Mouse (Mus musculus): ENCODE measurements around the gene Adamts18. TPM values are rescaled to one million over a fixed set of nuclear protein-coding genes. Genes with fewer than 3 reads are reported as not detected.

Adamts18 gene
- total RNA-seq, 2 experiments from 2014 or later = not detected

DNA sequence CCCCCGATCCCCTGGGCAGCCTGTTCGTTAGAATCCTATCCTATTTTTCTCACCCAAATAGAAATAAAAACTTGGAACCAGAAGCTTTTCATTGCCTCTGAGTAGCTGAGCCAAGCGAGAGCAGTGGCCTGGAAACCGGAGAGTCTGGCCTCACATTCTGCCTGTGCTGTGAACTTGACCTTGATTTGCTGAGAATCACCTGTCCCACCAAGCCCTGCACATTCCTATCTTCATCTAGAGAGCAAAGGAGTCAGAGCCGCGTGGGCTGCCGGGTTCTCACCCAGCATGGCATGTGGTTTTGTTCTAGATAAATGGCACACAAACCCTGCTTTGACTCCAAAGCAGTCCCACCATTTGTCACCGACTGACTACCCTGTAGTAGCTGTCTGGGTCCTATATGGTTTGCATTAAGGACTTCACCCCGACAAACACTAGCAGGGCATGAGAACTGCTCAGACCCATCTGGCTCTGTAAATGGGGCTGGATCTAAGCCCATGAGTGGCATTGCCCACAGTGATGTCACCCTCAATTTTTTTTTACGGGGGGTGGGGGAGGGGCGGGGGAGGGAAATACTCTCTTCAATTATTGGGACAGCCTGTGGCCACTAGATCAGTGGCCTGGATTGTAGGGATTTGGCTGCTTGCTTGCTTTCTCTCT, 175.8 kb downstream of the Adamts18 start:
- intact Hi-C loops (cut with DNase I) = no loop called here
- DNase-seq (ENCODE audit: low spot score) = no peak

DNA sequence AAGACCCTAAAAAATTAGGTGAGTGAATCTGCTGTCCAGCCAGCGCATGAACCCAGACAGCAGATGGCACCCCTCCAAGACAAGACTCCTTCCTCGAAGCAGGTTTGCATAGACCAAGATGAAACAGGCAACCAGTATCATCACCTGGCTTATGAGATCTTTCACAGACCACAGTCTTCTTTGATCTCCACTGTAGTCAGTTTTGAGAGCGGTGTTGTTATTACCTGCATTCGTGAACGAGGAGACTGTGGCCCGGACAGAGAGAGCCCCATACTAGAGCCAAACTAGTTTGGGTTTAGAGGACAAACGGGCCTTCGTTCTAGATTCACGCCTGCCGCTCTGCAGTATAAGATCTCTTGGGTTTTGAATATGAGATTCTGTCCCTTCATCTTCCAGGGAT, 178.6 kb downstream of the Adamts18 start:
- intact Hi-C loops (cut with DNase I) = loop anchor here (5.0 to 10.0 kb wide), 2 partner anchors 115 to 182 kb away; no protein-coding TSS in a partner anchor
- DNase-seq (ENCODE audit: low spot score) = no peak

DNA sequence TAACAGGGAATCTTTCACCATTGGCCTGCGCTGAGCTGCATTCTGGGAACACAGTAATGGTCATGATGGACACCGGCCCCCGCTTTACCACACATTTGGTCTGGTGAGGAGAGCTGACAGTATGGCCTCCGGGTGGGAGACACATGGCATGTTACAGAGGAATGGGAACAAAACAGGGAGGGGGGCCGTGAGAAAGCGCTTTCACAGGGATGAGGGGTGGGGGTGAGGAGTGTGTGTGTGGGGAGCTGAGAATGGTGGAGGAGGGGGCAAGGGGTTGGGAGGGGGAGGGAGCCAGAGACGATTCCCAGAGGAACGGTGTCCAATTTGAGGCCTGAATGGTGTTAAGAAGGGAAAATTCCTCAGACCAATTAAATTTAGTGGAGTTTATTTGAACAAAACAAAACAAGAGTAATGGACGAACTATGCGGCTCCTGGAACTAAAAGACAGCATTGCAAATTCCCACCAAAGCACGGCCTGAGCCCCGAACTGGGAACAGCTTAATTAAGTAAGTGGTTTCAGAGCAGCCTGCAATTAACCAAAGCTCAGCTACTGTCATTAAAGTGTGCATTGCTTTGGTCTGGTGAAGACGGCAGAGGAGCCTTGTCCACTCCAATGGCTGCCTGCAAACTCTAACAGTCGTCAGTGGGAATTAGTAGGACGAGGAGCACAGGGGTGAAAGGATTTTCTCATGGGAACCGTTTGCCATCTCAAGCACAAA, 181.7 kb downstream of the Adamts18 start:
- intact Hi-C loops (cut with DNase I) = loop anchor here (5.0 to 10.0 kb wide), 2 partner anchors 118 to 185 kb away; no protein-coding TSS in a partner anchor
- no peak for DNase-seq (ENCODE audit: low spot score)

DNA sequence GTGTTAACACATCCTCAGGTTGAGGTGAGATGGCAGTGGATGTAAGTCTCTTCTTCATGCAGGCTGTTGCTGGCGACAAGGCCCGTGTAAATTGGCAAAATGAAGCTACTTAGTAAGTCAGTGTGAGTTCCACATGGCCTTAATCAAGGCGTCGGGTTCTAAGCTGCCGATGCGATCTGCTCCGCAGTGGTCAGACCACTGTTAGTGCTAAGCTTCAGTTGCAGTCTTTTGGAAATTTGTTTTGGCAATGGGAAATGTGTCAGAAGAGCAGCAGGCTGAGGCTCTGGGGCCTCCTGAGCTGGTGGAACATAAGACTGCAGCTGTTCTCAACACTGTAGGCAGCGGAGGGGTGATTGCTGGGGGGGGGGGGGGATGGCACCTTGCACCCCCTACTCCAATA, 182.6 kb downstream of the Adamts18 start:
- DNase-seq (ENCODE audit: low spot score) = no peak
- intact Hi-C loops (cut with DNase I) = loop anchor here (5.0 to 10.0 kb wide), 2 partner anchors 119 to 186 kb away; no protein-coding TSS in a partner anchor

DNA sequence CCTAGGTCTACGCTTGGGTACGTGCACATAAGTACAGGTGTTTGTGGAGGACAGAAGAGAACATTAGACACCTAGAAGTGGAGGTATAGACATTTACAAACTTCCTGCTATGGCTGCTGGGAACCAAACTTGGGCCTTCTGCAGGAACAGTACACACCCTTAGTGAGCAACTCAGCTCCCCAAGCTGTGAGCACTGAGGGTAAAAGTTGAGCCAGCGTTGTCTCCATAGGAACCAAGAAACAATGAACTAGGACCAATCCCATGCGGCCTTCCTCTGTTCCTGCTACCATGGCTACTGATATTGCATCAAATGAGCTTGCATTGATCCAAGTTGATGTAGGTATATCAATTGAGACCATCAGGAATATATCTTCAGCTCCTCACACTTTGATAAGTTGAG, 183.5 kb downstream of the Adamts18 start:
- intact Hi-C loops (cut with DNase I) = loop anchor here (5.0 to 10.0 kb wide), 2 partner anchors 120 to 187 kb away; no protein-coding TSS in a partner anchor
- DNase-seq (ENCODE audit: low spot score) = no peak

DNA sequence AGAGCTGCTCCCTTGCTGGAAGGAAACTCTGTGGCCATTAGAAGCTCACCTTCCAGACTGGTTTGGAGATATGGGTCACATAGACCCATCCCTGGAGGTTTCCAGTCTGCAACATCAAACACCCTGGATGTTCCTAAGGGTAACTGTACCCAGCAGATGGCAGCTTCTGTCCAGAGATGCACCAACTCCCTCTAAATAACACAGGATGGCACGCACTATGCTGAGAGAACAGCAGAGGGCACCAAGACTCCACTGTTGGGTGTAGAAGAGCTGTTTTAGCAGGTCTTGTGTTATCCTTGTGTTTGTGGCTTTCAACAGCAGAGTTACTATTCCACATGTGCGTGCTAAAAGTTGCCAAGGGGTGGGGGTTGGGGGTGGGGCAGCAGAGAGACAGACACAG, 184.0 kb downstream of the Adamts18 start:
- DNase-seq (ENCODE audit: low spot score) = peak; percentile 26
- intact Hi-C loops (cut with DNase I) = loop anchor here (1.0 to 10.0 kb wide), 5 partner anchors 120 to 773 kb away; partner anchors contain the start of gene Wwox

DNA sequence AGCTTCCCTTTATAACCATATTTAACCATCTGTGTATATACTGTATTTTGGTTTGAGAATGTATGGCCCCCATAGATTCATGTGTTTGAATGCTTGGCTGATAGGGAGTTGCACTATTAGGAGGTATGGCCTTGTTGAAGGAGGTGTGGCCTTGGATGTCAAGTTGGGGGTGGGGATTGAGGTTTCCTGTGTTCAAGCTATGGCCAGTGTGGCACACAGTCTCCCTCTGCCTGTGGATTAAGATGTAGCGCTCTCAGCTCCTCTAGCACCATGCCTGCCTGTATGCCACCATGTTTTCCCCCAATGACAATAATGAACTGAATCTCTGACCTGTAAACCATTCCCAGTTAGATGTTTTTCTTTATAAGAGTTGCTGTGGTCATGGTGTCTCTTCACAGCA, 188.4 kb downstream of the Adamts18 start:
- intact Hi-C loops (cut with DNase I) = loop anchor here (5.0 to 10.0 kb wide), 4 partner anchors 125 to 777 kb away; partner anchors contain the start of gene Wwox

DNA sequence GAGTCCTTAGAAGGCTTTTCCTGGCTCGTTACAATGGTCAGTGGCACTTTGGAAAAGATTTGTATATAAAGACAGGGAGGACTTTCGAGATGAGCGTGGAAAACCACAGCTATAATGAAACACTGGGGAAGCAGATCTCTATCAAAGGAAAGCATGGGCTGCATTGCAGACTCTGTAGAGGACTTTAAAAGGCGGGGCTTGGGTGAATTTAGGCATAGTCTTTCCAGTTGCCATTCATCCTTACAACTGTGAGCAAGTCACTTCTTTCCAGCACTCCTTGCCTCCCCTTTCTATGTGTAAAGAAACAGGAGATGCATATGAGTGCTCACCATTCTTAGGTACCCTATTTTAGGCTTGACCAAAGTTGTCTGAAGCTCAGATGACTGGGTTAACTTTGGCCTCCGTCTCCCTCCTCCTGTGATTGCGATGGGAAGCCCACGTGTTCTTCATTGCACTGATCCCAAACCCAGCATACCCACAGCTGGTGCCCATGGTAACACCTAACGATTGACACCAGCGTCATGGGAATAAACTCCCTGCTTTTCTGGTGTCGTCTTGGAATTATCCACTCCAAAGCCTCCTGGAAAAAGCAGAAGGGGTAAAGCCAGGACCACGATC, 191.7 kb downstream of the Adamts18 start:
- intact Hi-C loops (cut with DNase I) = no loop called here
- DNase-seq (ENCODE audit: low spot score) = no peak

More for the DNA sequence above, 188.4 kb downstream of the Adamts18 start:
- DNase-seq (ENCODE audit: low spot score) = no peak

DNA sequence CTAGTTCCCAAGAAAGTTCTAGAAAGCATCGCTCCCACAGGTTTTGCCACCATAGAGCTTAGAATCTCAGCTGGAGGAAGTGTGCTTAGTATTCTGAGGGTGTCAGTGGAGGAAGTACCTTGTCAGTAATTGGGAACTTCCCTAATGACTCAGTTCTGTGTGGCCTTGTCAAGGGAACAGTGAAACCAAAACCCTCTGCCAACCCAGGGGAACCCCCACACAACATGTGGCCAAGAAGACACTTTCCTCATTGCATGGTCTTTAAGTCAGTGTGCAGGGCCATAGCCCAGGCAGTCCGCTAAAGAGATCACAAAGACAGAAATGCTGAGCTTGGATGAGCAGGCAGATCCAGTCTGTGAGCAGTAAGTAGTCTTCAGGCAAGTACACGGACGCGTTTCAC, 192.4 kb downstream of the Adamts18 start:
- intact Hi-C loops (cut with DNase I) = no loop called here
- DNase-seq (ENCODE audit: low spot score) = no peak

DNA sequence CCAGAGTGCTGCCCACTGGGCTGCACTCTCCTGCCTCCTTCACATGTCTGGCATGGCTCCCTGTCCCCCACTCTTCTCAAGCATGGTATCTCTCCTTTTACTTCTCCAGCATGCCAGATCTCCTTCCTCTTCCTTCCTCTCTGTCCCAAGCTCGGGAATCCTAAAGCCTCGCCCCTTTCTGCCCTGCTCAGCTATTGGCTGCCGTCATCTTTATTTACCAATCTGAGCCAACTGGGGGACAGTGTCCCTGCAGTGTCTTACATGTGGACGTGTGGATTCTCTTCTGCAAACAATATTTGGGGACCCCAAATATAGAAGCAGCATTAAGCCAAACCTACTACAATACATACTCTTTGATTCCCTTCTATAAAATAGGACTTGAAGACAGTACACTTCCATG, 195.4 kb downstream of the Adamts18 start:
- no peak for DNase-seq (ENCODE audit: low spot score)
- intact Hi-C loops (cut with DNase I) = no loop called here

DNA sequence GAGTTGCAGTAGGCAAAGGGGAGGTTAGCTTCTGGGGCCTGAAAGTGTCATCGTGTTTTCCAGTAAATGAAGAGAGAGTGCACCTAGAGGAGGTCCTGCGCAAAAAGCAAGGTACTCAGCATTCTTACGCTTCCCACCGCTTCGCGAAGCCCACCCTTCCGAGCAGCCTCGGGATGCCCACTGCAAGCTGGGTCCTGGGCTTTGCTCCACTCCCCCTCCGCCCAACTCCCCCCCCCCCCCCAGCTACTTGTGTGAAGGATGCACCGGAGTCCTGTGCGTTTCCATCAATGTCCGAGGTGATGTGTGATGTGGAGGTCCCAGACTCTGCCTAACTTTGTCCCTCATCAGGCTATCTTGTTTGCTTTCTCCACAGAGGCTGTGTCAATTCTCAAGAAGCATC, 196.1 kb downstream of the Adamts18 start:
- intact Hi-C loops (cut with DNase I) = no loop called here
- DNase-seq (ENCODE audit: low spot score) = no peak

Other genes starting within 250 kb of the Adamts18 start
- gene Mon1b, start 213.2 kb downstream of the Adamts18 start, total RNA-seq (2021) = 1 to 10 TPM; 6.0 to 6.3 TPM
- not detected for gene Syce1l, start 205.5 kb downstream of the Adamts18 start, total RNA-seq (2021)